Mouse (Mus musculus) intestine, postnatal 0 days (tissue): ENCODE measurements at regions not wholly inside any gene's neighbourhood (a gene's known extent, or its start where the extent isn't known, plus 50 kb on each side); places are given as distances from the start of the nearest gene placed in this dataset. TPM values are rescaled to one million over a fixed set of nuclear protein-coding genes. Genes with fewer than 3 reads are reported as not detected.

ENCODE experiments used
- ATAC-seq: fragments of 200-750 bp; cut with Nextera tagmentation; 2 replicates; pipeline ENCODE4 v1.8.0; 2017; ENCODE audit warnings: mild to moderate bottlenecking, moderate TSS enrichment, moderate library complexity
- H3K27ac ChIP-seq: fragments of 300-500 bp; sonication (generic); 2 replicates; pipeline ENCODE4 v1.5.1; 2014; ENCODE audit warnings: mild to moderate bottlenecking, low read depth, low read length, moderate library complexity
- H3K27me3 ChIP-seq: fragments of 300-500 bp; sonication (generic); replicated peaks from 2 replicates; pipeline ENCODE4 v1.6.1; 2014; ENCODE audit warnings: low read length, mixed read lengths; ENCODE audit not compliant: control insufficient read depth, insufficient read depth
- H3K36me3 ChIP-seq: fragments of 300-500 bp; sonication (generic); 2 replicates; pipeline ENCODE4 v1.6.1; 2014; ENCODE audit warnings: mild to moderate bottlenecking, moderate library complexity; ENCODE audit not compliant: control insufficient read depth, insufficient read depth
- H3K4me1 ChIP-seq: fragments of 300-500 bp; sonication (generic); replicated peaks from 2 replicates; pipeline ENCODE4 v1.6.1; 2014; ENCODE audit warnings: antibody characterized with exemption, low read length, mixed read lengths; ENCODE audit not compliant: control insufficient read depth, insufficient read depth
- H3K4me2 ChIP-seq: fragments of 300-500 bp; sonication (generic); replicated peaks from 2 replicates; pipeline ENCODE4 v1.6.1; 2014; ENCODE audit warnings: low read depth, mild to moderate bottlenecking, moderate library complexity
- H3K4me3 ChIP-seq: fragments of 300-500 bp; sonication (generic); 2 replicates; pipeline ENCODE4 v1.5.1; 2014; ENCODE audit warnings: low read depth, low read length
- H3K9ac ChIP-seq: fragments of 300-500 bp; sonication (generic); 2 replicates; pipeline ENCODE4 v1.6.1; 2014; ENCODE audit warnings: mild to moderate bottlenecking, low read depth, low read length
- H3K9me3 ChIP-seq: fragments of 300-500 bp; sonication (generic); 2 replicates; pipeline ENCODE4 v1.6.1; 2016; ENCODE audit warnings: mixed run types; ENCODE audit not compliant: control insufficient read depth
- CTCF ChIP-seq: sonication (generic); IDR thresholded peaks from 2 replicates; pipeline ENCODE4 v1.5.1; 2016; ENCODE audit warnings: low read depth, mild to moderate bottlenecking, control low read depth, antibody characterized with exemption, moderate library complexity
- WGBS: fragments of 180-500 bp; shearing (Covaris S2); extraction: QIAGEN DNeasy Blood & Tissue Kit; methylation state at CpG from one replicate; pipeline ENCODE4 v1.1.7; 2014; 5-methylcytosine and 5-hydroxymethylcytosine counted together
- microRNA counts: library from miRNA; unstranded; fragments of <30 nt; microRNA quantifications from one replicate; lab custom pipeline; 2016
- microRNA-seq: library from miRNA; unstranded; fragments of <30 nt; microRNA quantifications from one replicate; pipeline ENCODE4, GENCODE M21; 2016

DNA sequence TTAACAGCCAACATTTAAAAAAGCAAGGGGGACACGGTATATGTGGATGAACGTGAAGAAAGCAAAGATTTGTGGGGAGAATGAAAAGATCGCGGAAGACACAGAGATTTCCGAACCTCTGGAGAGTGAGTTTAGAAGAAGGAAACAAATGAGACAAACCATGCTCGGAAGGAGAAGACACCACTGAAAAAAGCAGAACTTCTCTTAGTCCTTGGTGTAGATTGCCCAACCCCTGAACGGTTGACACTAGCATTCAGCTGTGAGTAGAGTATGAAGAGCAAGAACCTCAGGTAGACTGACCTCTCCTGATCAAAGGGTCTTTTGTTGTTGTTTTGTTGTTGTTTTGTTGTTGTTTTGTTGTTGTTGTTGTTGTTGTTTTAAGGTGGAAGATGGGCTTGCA is 75.8 kb upstream of the Hsd17b12 start:
- Histone ChIP-seq H3K4me1 (no peaks in the 10 kb centered on the region), H3K4me3 (no peak overlapping the region), H3K27me3 (peaks cover 13% of the 10 kb centered on the region; the same call in 1 of the 2 replicates), H3K36me3 (no peaks in the 10 kb centered on the region), H3K9me3 (no peaks in the 10 kb centered on the region), H3K4me2 (no peak overlapping the region), H3K9ac (no peak overlapping the region), H3K27ac (no peak overlapping the region)
- TF ChIP-seq CTCF = no peak
- no peak for ATAC-seq
- WGBS = 84% methylated on average over 7 of the region's 7 CpGs

- no peak for ATAC-seq
- no peak for TF ChIP-seq CTCF
- H3K36me3 ChIP-seq = no peaks in the 10 kb centered on the region
- H3K4me3 ChIP-seq = no peak overlapping the region
- H3K27me3 ChIP-seq = no peaks in the 10 kb centered on the region
- no peak overlapping the region for H3K9ac ChIP-seq
- no peaks in the 10 kb centered on the region for H3K9me3 ChIP-seq
- H3K4me1 ChIP-seq = no peaks in the 10 kb centered on the region
- WGBS = 56% methylated on average over 5 of the region's 5 CpGs
- no peak overlapping the region for H3K27ac ChIP-seq
- H3K4me2 ChIP-seq = no peak overlapping the region
Measured at GRCm38 (mm10) chr2:94219421-94219820, 61.7 kb upstream of the Hsd17b12 start.

DNA sequence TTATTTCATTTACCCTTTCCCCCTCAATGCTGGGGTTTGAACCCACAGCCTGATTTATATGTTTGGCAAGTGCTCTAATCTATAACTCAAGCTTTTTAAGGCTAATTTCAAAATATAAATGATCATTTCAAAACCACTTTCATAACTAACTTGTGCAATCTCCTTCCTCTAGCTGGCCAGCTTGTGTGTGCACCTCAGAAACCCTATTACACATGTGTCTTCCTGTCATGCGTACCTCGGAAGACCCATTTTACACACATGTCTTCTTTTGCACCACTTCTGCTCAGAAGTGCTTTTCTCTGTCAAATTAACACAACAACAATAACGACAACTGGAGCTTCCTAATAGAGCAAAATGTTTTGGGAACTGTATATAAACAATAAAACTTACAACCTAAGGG is 59.7 kb upstream of the Hsd17b12 start:
- TF ChIP-seq CTCF = no peak
- Histone ChIP-seq H3K4me2 (no peak overlapping the region), H3K4me1 (no peaks in the 10 kb centered on the region), H3K4me3 (no peak overlapping the region), H3K36me3 (no peaks in the 10 kb centered on the region), H3K9ac (no peak overlapping the region), H3K9me3 (no peaks in the 10 kb centered on the region), H3K27ac (no peak overlapping the region), H3K27me3 (no peaks in the 10 kb centered on the region)
- WGBS = 86% methylated on average over 3 of the region's 3 CpGs
- no peak for ATAC-seq

DNA sequence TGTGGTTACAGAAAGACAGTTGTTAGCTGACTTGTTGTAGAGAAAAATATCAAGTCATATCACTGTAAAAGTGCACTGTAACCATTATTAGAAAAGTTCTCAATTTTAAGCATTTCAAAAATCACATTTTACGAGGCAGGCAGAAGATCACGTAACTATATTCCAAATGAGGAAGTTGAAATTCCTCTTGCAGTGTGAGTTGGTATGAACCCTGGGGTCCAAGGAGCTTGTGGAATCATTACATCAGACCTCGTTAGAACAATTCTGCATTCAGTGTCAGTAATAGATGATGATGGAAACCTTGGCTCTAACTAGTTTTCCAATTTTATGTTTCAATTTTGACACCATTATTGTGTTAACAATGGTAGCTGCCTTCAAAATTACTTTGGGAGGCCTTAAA is 57.7 kb upstream of the Hsd17b12 start:
- 81% methylated on average over 3 of the region's 3 CpGs for WGBS
- no peak for ATAC-seq
- Histone ChIP-seq H3K4me3 (no peak overlapping the region), H3K36me3 (no peaks in the 10 kb centered on the region), H3K27ac (no peak overlapping the region), H3K27me3 (no peaks in the 10 kb centered on the region), H3K4me2 (no peak overlapping the region), H3K9me3 (no peaks in the 10 kb centered on the region), H3K4me1 (no peaks in the 10 kb centered on the region), H3K9ac (no peak overlapping the region)
- TF ChIP-seq CTCF = no peak

MicroRNAs in the stretch of these regions (microRNA counts, 519-probe panel; counts per million panel counts)
- microRNA mmu-miR-129-3p (lab: Ali Mortazavi, UCI) = 2,694 counts per million, percentile 26 among the panel's probes with 10 or more counts
- microRNA mmu-miR-129-5p (lab: Ali Mortazavi, UCI) = not detected

Small RNA genes lying in the stretch of these regions (microRNA-seq; reads per million reads assigned to microRNA genes)
- not detected for gene Mir129-2
- gene Mir129b = not detected
